Mouse (Mus musculus) brain, embryonic 14.5 days (tissue): ENCODE data around the gene Tbl2. TPM values are rescaled to one million over a fixed set of nuclear protein-coding genes. Genes with fewer than 3 reads are reported as not detected.

Experiments used
- DNase-seq: peaks from one replicate; pipeline ENCODE4 v3.0.0-alpha.2; 2011; ENCODE audit warnings: low read depth
- CTCF ChIP-seq: fragments of 200-500 bp; IDR thresholded peaks from 2 replicates; pipeline ENCODE4 v1.5.1; 2012; ENCODE audit warnings: inconsistent platforms, mild to moderate bottlenecking, moderate library complexity, borderline replicate concordance; ENCODE audit not compliant: insufficient read depth, insufficient read length; ENCODE audit errors: extremely low read depth
- POLR2A ChIP-seq: fragments of 200-500 bp; IDR thresholded peaks from 2 replicates; pipeline ENCODE4 v1.6.1; 2012; ENCODE audit warnings: mild to moderate bottlenecking, inconsistent platforms, borderline replicate concordance; ENCODE audit not compliant: poor library complexity, insufficient read depth, insufficient read length, severe bottlenecking; ENCODE audit errors: extremely low read depth
- polyA plus RNA-seq: library from polyadenylated mRNA; depleted of rRNA; stranded (reverse); fragments of >200 nt; gene quantifications from 2 replicates; pipeline ENCODE4 v1.2.3, GENCODE M21; 2012; rRNA removed

Tbl2 gene
- polyA plus RNA-seq: 11.5 and 14.1 TPM in 2 replicates

GRCm38 (mm10) chr5:135149053-135149819 lies at the start of gene Tbl2:
Gene Tbl2, plus strand, starts transcription at chr5:135149657.
- no peak; the same call in 1 of the 2 replicates for TF ChIP-seq CTCF
- peak; percentile 68 for TF ChIP-seq POLR2A
- peak; percentile 99 for DNase-seq

- DNase-seq: no peak
- TF ChIP-seq POLR2A (no peak), CTCF (no peak)
Observed at GRCm38 (mm10) chr5:135100981-135101380, 48.5 kb upstream of the Tbl2 start.

- TF ChIP-seq POLR2A (no peak), CTCF (peak; percentile 54; the same call in 1 of the 2 replicates)
- DNase-seq: peak; percentile 4
Observed at GRCm38 (mm10) chr5:135103999-135104660, 45.3 kb upstream of the Tbl2 start.

- peak; percentile 96 for DNase-seq
- TF ChIP-seq CTCF: no peak
- TF ChIP-seq POLR2A: peak; percentile 32; the same call in 1 of the 2 replicates
Observed at GRCm38 (mm10) chr5:135106758-135107256, 42.6 kb upstream of the Tbl2 start.

GRCm38 (mm10) chr5:135107521-135108501 lies 41.6 kb upstream of the Tbl2 start:
- DNase-seq: peak; percentile 62
- TF ChIP-seq POLR2A (no peak), CTCF (peak; percentile 64)

- no peak for TF ChIP-seq POLR2A
- TF ChIP-seq CTCF: no peak
- DNase-seq: no peak
Observed at GRCm38 (mm10) chr5:135109017-135109416, 40.4 kb upstream of the Tbl2 start.

- no peak for TF ChIP-seq CTCF
- TF ChIP-seq POLR2A: no peak
- no peak for DNase-seq
Observed at GRCm38 (mm10) chr5:135109426-135109825, 40.0 kb upstream of the Tbl2 start.

- no peak for TF ChIP-seq CTCF
- no peak for DNase-seq
Observed at GRCm38 (mm10) chr5:135109976-135110375, 39.5 kb upstream of the Tbl2 start.

GRCm38 (mm10) chr5:135113782-135114181 lies 35.7 kb upstream of the Tbl2 start:
- DNase-seq: no peak

GRCm38 (mm10) chr5:135115241-135115640 lies 34.2 kb upstream of the Tbl2 start:
- no peak for DNase-seq
- TF ChIP-seq CTCF: no peak
- TF ChIP-seq POLR2A: no peak

More at GRCm38 (mm10) chr5:135113782-135114181, 35.7 kb upstream of the Tbl2 start:
- TF ChIP-seq POLR2A: no peak
- no peak for TF ChIP-seq CTCF
